Mouse (Mus musculus): ENCODE data around the gene Clec18a.
"Not testable (repeated sequence)": the region's sequence is repeated elsewhere in the genome, so short reads cannot be mapped to it uniquely, and the experiment has no call there.

GRCm38 (mm10) chr8:111094719-111095302 is 2.6 kb upstream of the Clec18a start:
- TF ChIP-seq CTCF (IDR thresholded peaks at IDR 0.05; ENCODE audit: low read depth, low read length); POLR2A (IDR thresholded peaks at IDR 0.05; ENCODE audit: extremely low read depth, insufficient read depth, low read length): not testable (repeated sequence)

Data from liver, adult 2 months (tissue).